In genomic region chr9:40876693-40877092, GRCm38 (mm10) we compare ENCODE assay signal across 23 mouse cellular contexts. TPM values are rescaled to one million over a fixed set of nuclear protein-coding genes. Genes with fewer than 3 reads are reported as not detected.
DNase-seq lines count a peak whose midpoint lies in the region; ATAC-seq and TF ChIP-seq lines count a peak whose summit lies in the region.
"Had no signal": no experiment of that assay in that cellular context is flagged by ENCODE, and none has a peak within 500 bp of the region (broad histone marks: within the 10 kb centered on the region; RNA-seq: fewer than 3 reads in every experiment).

No protein-coding gene starts in this region.

- no peaks in the 10 kb centered on the region for H3K36me3 ChIP-seq in hindbrain, embryonic 10.5 days
- H3K36me3 ChIP-seq in hindbrain, postnatal 0 days (ENCODE audit: insufficient read depth, low read length): no peaks in the 10 kb centered on the region
- H3K36me3 ChIP-seq in midbrain, embryonic 11.5 days (ENCODE audit: control insufficient read depth, insufficient read depth, low read length): no peaks in the 10 kb centered on the region
- H3K36me3 ChIP-seq in midbrain, embryonic 14.5 days (ENCODE audit: control insufficient read depth, insufficient read depth, low read length): no peaks in the 10 kb centered on the region
- no peaks in the 10 kb centered on the region for H3K36me3 ChIP-seq in neural tube, embryonic 15.5 days
- H3K36me3 ChIP-seq: embryonic facial prominence, embryonic 12.5 days; forebrain, embryonic 15.5 days had no signal

- H3K27ac ChIP-seq in hindbrain, embryonic 10.5 days: no peak overlapping the region
- H3K27ac ChIP-seq in hindbrain, postnatal 0 days: no peak overlapping the region
- no peak overlapping the region for H3K27ac ChIP-seq in midbrain, embryonic 11.5 days (ENCODE audit: low read depth, low read length)
- no peak overlapping the region for H3K27ac ChIP-seq in midbrain, embryonic 14.5 days (replicated peaks; ENCODE audit: low read depth, low read length)
- no peak overlapping the region for H3K27ac ChIP-seq in neural tube, embryonic 15.5 days (replicated peaks)
- H3K27ac ChIP-seq: embryonic facial prominence, embryonic 12.5 days; forebrain, embryonic 13.5 days; forebrain, embryonic 15.5 days had no signal

- peaks cover 100% of the 10 kb centered on the region for H3K27me3 ChIP-seq in hindbrain, embryonic 10.5 days (ENCODE audit: insufficient read depth, poor library complexity, severe bottlenecking)
- H3K27me3 ChIP-seq in hindbrain, postnatal 0 days (ENCODE audit: insufficient read depth, low read length): peaks cover 62% of the 10 kb centered on the region
- peaks cover 97% of the 10 kb centered on the region for H3K27me3 ChIP-seq in midbrain, embryonic 11.5 days (ENCODE audit: control insufficient read depth, insufficient read depth, low read length)
- peaks cover 94% of the 10 kb centered on the region for H3K27me3 ChIP-seq in midbrain, embryonic 14.5 days (ENCODE audit: control insufficient read depth, insufficient read depth, low read length)
- H3K27me3 ChIP-seq in neural tube, embryonic 15.5 days (replicated peaks): peaks cover 88% of the 10 kb centered on the region

- H3K4me3 ChIP-seq in hindbrain, embryonic 10.5 days: no peak overlapping the region
- no peak overlapping the region for H3K4me3 ChIP-seq in hindbrain, postnatal 0 days (ENCODE audit: low read length)
- H3K4me3 ChIP-seq in midbrain, embryonic 11.5 days (ENCODE audit: low read depth, low read length): no peak overlapping the region
- H3K4me3 ChIP-seq in midbrain, embryonic 14.5 days (replicated peaks; ENCODE audit: low read depth, low read length): no peak overlapping the region
- H3K4me3 ChIP-seq in neural tube, embryonic 15.5 days (replicated peaks): no peak overlapping the region

- no peaks in the 10 kb centered on the region for H3K9me3 ChIP-seq in hindbrain, embryonic 10.5 days
- H3K9me3 ChIP-seq in hindbrain, postnatal 0 days (ENCODE audit: low read length): no peaks in the 10 kb centered on the region
- H3K9me3 ChIP-seq in midbrain, embryonic 11.5 days (ENCODE audit: control insufficient read depth, low read length): no peaks in the 10 kb centered on the region
- no peaks in the 10 kb centered on the region for H3K9me3 ChIP-seq in midbrain, embryonic 14.5 days (ENCODE audit: control insufficient read depth, low read length)
- no peaks in the 10 kb centered on the region for H3K9me3 ChIP-seq in neural tube, embryonic 15.5 days (replicated peaks)
- H3K9me3 ChIP-seq: embryonic facial prominence, embryonic 12.5 days; forebrain, embryonic 13.5 days; forebrain, embryonic 15.5 days had no signal

- 4% methylated on average over 5 of the region's 5 CpGs for WGBS in hindbrain, embryonic 10.5 days
- WGBS in hindbrain, postnatal 0 days: 10% methylated on average over 5 of the region's 5 CpGs
- 6% methylated on average over 5 of the region's 5 CpGs for WGBS in midbrain, embryonic 11.5 days
- 3% methylated on average over 5 of the region's 5 CpGs for WGBS in midbrain, embryonic 14.5 days
- 8% methylated on average over 5 of the region's 5 CpGs for WGBS in neural tube, embryonic 15.5 days

- no peak overlapping the region for H3K4me2 ChIP-seq in hindbrain, postnatal 0 days (ENCODE audit: low read depth, low read length)
- H3K4me2 ChIP-seq in midbrain, embryonic 11.5 days: no peak overlapping the region
- H3K4me2 ChIP-seq in midbrain, embryonic 14.5 days (ENCODE audit: low read length): no peak overlapping the region
- no peak overlapping the region for H3K4me2 ChIP-seq in neural tube, embryonic 15.5 days
- H3K4me2 ChIP-seq: forebrain, embryonic 15.5 days had no signal

- TF ChIP-seq CTCF in hindbrain, postnatal 0 days (IDR thresholded peaks at IDR 0.05; ENCODE audit: low read depth): no peak

- no peak overlapping the region for H3K9ac ChIP-seq in hindbrain, postnatal 0 days (replicated peaks; ENCODE audit: low read length)
- H3K9ac ChIP-seq in midbrain, embryonic 11.5 days (ENCODE audit: low read length): no peak overlapping the region
- no peak overlapping the region for H3K9ac ChIP-seq in midbrain, embryonic 14.5 days (replicated peaks; ENCODE audit: low read length)
- H3K9ac ChIP-seq in neural tube, embryonic 15.5 days (replicated peaks): no peak overlapping the region
- H3K9ac ChIP-seq: embryonic facial prominence, embryonic 12.5 days; forebrain, embryonic 13.5 days; forebrain, embryonic 15.5 days; forebrain, postnatal 0 days had no signal

- no peak for ATAC-seq in hindbrain, postnatal 0 days
- ATAC-seq in midbrain, embryonic 11.5 days (ENCODE audit: low FRiP score): no peak
- no peak for ATAC-seq in midbrain, embryonic 14.5 days (ENCODE audit: low FRiP score, low TSS enrichment)
- ATAC-seq in neural tube, embryonic 15.5 days (ENCODE audit: low FRiP score): no peak
- ATAC-seq: forebrain, embryonic 13.5 days; forebrain, embryonic 15.5 days; forebrain, postnatal 0 days had no signal

- DNase-seq in hindbrain, embryonic 10.5 days (ENCODE audit: low spot score): peak; percentile 13
- DNase-seq in hindbrain, postnatal 0 days (ENCODE audit: low spot score): no peak
- peak; percentile 92 for DNase-seq in midbrain, embryonic 11.5 days (ENCODE audit: low spot score, missing footprints)
- DNase-seq in midbrain, embryonic 14.5 days: no peak
- peak; percentile 35 for DNase-seq in neural tube, embryonic 10.5 days (ENCODE audit: extremely low spot score, low spot score)
- DNase-seq in layer of hippocampus, adult 9-11 months: no peak
- DNase-seq: adrenal gland, adult 2 months; adrenal gland, postnatal 10 days; adrenal gland, postnatal 25 days; cerebellum, adult 11-12 months; cerebellum, adult 9-11 months; cerebellum, postnatal 36 days; embryo, embryonic 11 days had no signal

- H3K4me1 ChIP-seq in hindbrain, embryonic 10.5 days (replicated peaks): peaks cover 29% of the 10 kb centered on the region
- H3K4me1 ChIP-seq in hindbrain, postnatal 0 days (ENCODE audit: insufficient read depth, low read length): no peaks in the 10 kb centered on the region
- peaks cover 3% of the 10 kb centered on the region; the same call in 1 of the 2 replicates for H3K4me1 ChIP-seq in midbrain, embryonic 11.5 days (ENCODE audit: control insufficient read depth, insufficient read depth, low read length)
- 0 out of 2 replicates have a peak, but pooled peaks cover 7% of the 10 kb centered on the region for H3K4me1 ChIP-seq in midbrain, embryonic 14.5 days (ENCODE audit: control insufficient read depth, insufficient read depth, low read length)
- peaks cover 16% of the 10 kb centered on the region for H3K4me1 ChIP-seq in neural tube, embryonic 15.5 days

RNA-seq across cellular contexts. Expression of gene Bsx, which starts 2.8 kb away (rescaled TPM):
- polyA plus RNA-seq in hindbrain, embryonic 10.5 days (2016; fragmentation: Nextera tagmentation; extraction: Ambion mirVana): 0.12 TPM in 1 of 2 replicates, not detected in the other
- total RNA-seq in hindbrain, postnatal 0 days (2014; rRNA removed): not detected in 2 replicates
- not detected in 2 replicates for polyA plus RNA-seq in hindbrain, postnatal 0 days (2015; fragmentation: Nextera tagmentation; extraction: Ambion mirVana)
- 0.22 and 0.50 TPM in 2 replicates for polyA plus RNA-seq in midbrain, embryonic 11.5 days (2014; fragmentation: Nextera tagmentation; extraction: Ambion mirVana)
- 0.09 TPM in 1 of 2 replicates, not detected in the other for polyA plus RNA-seq in midbrain, embryonic 14.5 days (2014; fragmentation: Nextera tagmentation; extraction: Ambion mirVana)
- polyA plus RNA-seq in neural tube, embryonic 15.5 days (2015; fragmentation: Nextera tagmentation; extraction: Ambion mirVana): not detected in 2 replicates
- total RNA-seq: adrenal gland, adult 2 months; adrenal gland, postnatal 10 days; adrenal gland, postnatal 25 days; common myeloid progenitor, adult 5-6 weeks; ES-E14; MEL had no signal
- polyA plus RNA-seq: C2C12; embryonic facial prominence, embryonic 12.5 days; embryonic facial prominence, embryonic 14.5 days had no signal

Comparison
In these comparisons a context has a peak if more than half of its experiments do, and no peak if none do; other contexts are left out.
1. DNase-seq: peak in hindbrain, embryonic 10.5 days (single experiment), midbrain, embryonic 11.5 days (single experiment) and neural tube, embryonic 10.5 days (single experiment); none in hindbrain, postnatal 0 days (single experiment), midbrain, embryonic 14.5 days (single experiment) and layer of hippocampus, adult 9-11 months (single experiment).